Comparison of ENCODE assay signal across 10 mouse cellular contexts in the genomic region with DNA sequence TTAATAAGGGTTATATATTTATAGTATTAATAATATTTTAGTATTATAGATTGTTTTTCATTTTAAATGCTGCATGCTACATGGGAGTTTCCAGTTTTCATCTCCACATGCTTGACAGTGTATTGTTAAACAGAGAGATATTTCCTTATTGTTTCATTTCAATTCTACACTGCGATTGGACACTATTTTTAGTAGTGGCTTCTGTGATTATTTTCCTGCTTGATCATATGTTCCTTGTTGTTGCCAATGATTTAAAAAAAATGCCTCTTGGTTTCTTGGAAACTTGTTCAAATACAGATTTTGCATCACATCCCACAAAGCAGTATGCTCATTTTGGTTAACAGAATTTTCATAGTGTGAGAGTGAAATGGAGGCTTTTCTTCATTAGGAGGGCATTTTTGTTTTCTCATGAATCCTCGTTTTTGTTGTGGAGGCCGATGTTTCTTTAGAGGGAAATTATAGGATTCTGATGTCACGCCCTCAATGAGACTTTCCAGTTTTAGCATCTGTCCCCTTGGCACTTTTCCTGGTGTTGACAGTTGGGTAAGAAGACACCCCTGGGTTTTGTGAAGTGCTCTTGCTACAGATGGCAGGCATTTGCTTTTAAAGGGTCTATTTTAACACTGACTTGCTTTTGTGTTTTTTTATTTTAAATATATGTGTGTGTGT. TPM values are rescaled to one million over a fixed set of nuclear protein-coding genes. Genes with fewer than 3 reads are reported as not detected.
DNase-seq lines count a peak whose midpoint lies in the region; ATAC-seq lines count a peak whose summit lies in the region.
"Had no signal": no experiment of that assay in that cellular context is flagged by ENCODE, and none has a peak within 500 bp of the region (broad histone marks: within the 10 kb centered on the region; RNA-seq: fewer than 3 reads in every experiment).

No protein-coding gene starts in this region.

- DNase-seq in cerebellum, adult 11 months, result peak; percentile 75
- peak; percentile 17 to 56 for DNase-seq in frontal cortex, postnatal 36 days (ENCODE audit: low spot score in 2 of 2)
- DNase-seq in layer of hippocampus, postnatal 25 days (ENCODE audit: extremely low spot score in 1 of 2, low spot score in 1 of 2), result peak; percentile 18 to 40
- no peak for DNase-seq in kidney, adult 9 months
- DNase-seq in thymus, postnatal 25 days, result no peak
- no peak for DNase-seq in natural killer cell, adult 2 months (ENCODE audit: low spot score in 2 of 2)
- DNase-seq: liver, embryonic 13.5 days; thymus, postnatal 4 days had no signal

- H3K4me3 ChIP-seq in hindbrain, embryonic 16.5 days (ENCODE audit: low read length), result no peak overlapping the region
- no peak overlapping the region for H3K4me3 ChIP-seq in hindbrain, embryonic 13.5 days
- H3K4me3 ChIP-seq: liver, embryonic 13.5 days had no signal

- H3K36me3 ChIP-seq in hindbrain, embryonic 16.5 days (ENCODE audit: control insufficient read depth, insufficient read depth, low read length), result no peaks in the 10 kb centered on the region
- no peaks in the 10 kb centered on the region for H3K36me3 ChIP-seq in hindbrain, embryonic 13.5 days
- H3K36me3 ChIP-seq: liver, embryonic 13.5 days had no signal

- H3K27me3 ChIP-seq in hindbrain, embryonic 16.5 days (replicated peaks; ENCODE audit: control insufficient read depth, insufficient read depth, low read length), result no peaks in the 10 kb centered on the region
- no peaks in the 10 kb centered on the region for H3K27me3 ChIP-seq in hindbrain, embryonic 13.5 days
- H3K27me3 ChIP-seq: liver, embryonic 13.5 days had no signal

- H3K4me1 ChIP-seq in hindbrain, embryonic 16.5 days (ENCODE audit: control insufficient read depth, insufficient read depth, low read depth, low read length), result no peaks in the 10 kb centered on the region
- H3K4me1 ChIP-seq in hindbrain, embryonic 13.5 days (replicated peaks), result no peaks in the 10 kb centered on the region
- H3K4me1 ChIP-seq: liver, embryonic 13.5 days had no signal

- H3K27ac ChIP-seq in hindbrain, embryonic 16.5 days (ENCODE audit: low read depth, low read length), result no peak overlapping the region
- no peak overlapping the region; the same call in 1 of the 2 replicates for H3K27ac ChIP-seq in hindbrain, embryonic 13.5 days
- H3K27ac ChIP-seq: liver, embryonic 13.5 days had no signal

- WGBS in hindbrain, embryonic 16.5 days, result 61% methylated on average over 4 of the region's 4 CpGs
- 77% methylated on average over 4 of the region's 4 CpGs for WGBS in hindbrain, embryonic 13.5 days

- no peak overlapping the region for H3K9ac ChIP-seq in hindbrain, embryonic 16.5 days (ENCODE audit: low read depth, low read length)
- H3K9ac ChIP-seq in hindbrain, embryonic 13.5 days, result no peak overlapping the region
- H3K9ac ChIP-seq: liver, embryonic 13.5 days had no signal

- H3K4me2 ChIP-seq in hindbrain, embryonic 16.5 days (ENCODE audit: low read length), result no peak overlapping the region
- H3K4me2 ChIP-seq in hindbrain, embryonic 13.5 days, result no peak overlapping the region
- H3K4me2 ChIP-seq: liver, embryonic 13.5 days had no signal

- no peaks in the 10 kb centered on the region for H3K9me3 ChIP-seq in hindbrain, embryonic 16.5 days (ENCODE audit: control insufficient read depth, low read length)
- no peaks in the 10 kb centered on the region for H3K9me3 ChIP-seq in hindbrain, embryonic 13.5 days
- H3K9me3 ChIP-seq: liver, embryonic 13.5 days had no signal

- ATAC-seq in hindbrain, embryonic 16.5 days, result peak; percentile 80; the same call in 1 of the 2 replicates
- no peak for ATAC-seq in hindbrain, embryonic 13.5 days (ENCODE audit: low FRiP score)

RNA-seq across cellular contexts. Expression of a gene that starts 44.3 kb away (rescaled TPM):
- polyA plus RNA-seq in hindbrain, embryonic 16.5 days (2015; fragmentation: Nextera tagmentation; extraction: Ambion mirVana), result 6.4 and 6.8 TPM in 2 replicates
- 3.9 and 5.1 TPM in 2 replicates for polyA plus RNA-seq in hindbrain, embryonic 13.5 days (2015; fragmentation: Nextera tagmentation; extraction: Ambion mirVana)
- 100 to 1,000 TPM in 1 of 2 experiments, 10 to 100 TPM in 1; 97.3 to 116 TPM for total RNA-seq in layer of hippocampus, postnatal 25 days (2021)

Comparison
In these comparisons a context has a peak if more than half of its experiments do, and no peak if none do; other contexts are left out.
1. DNase-seq: peak in cerebellum, adult 11 months (single experiment), frontal cortex, postnatal 36 days (2 of 2) and layer of hippocampus, postnatal 25 days (2 of 2); none in kidney, adult 9 months (single experiment), thymus, postnatal 25 days (single experiment) and natural killer cell, adult 2 months (0 of 2).